Mouse (Mus musculus) embryo, embryonic 9.5 days (tissue): Measurements from ENCODE around the gene Mmgt2.
"Not testable (repeated sequence)": the region's sequence is repeated elsewhere in the genome, so short reads cannot be mapped to it uniquely, and the experiment has no call there.

ENCODE experiments used
- DNase-seq: peaks from one replicate; pipeline ENCODE4 v3.0.0-alpha.2; 2017; ENCODE audit errors: extremely low spot score

Gene Mmgt2

GRCm38 (mm10) chr11:62645732-62646494 is 2.6 kb upstream of the Mmgt2 start:
- DNase-seq, result no peak

GRCm38 (mm10) chr11:62646495-62646843 is 2.0 kb upstream of the Mmgt2 start:
- DNase-seq, result no peak

- DNase-seq, result no peak
These were observed 1.4 kb upstream of the Mmgt2 start for GRCm38 (mm10) chr11:62646958-62647515.

GRCm38 (mm10) chr11:62647661-62648590 is 538 bp upstream of the Mmgt2 start, which contains the start of gene Lrrc75a:
Gene Lrrc75a, minus strand, starts transcription at chr11:62648523.
- peak; percentile 60 for DNase-seq

GRCm38 (mm10) chr11:62649803-62650202 is 1.3 kb downstream of the Mmgt2 start:
- not testable (repeated sequence) for DNase-seq

GRCm38 (mm10) chr11:62651563-62651962 is 3.1 kb downstream of the Mmgt2 start:
- no peak for DNase-seq

- DNase-seq, result no peak
These were observed 3.6 kb downstream of the Mmgt2 start for GRCm38 (mm10) chr11:62652080-62652479.

- DNase-seq, result no peak
These were observed 12.4 kb downstream of the Mmgt2 start for GRCm38 (mm10) chr11:62660885-62661284.

GRCm38 (mm10) chr11:62664250-62664649 is 15.8 kb downstream of the Mmgt2 start:
- no peak for DNase-seq

GRCm38 (mm10) chr11:62668986-62669385 is 20.5 kb downstream of the Mmgt2 start:
- DNase-seq, result no peak

- no peak for DNase-seq
These were observed 21.0 kb downstream of the Mmgt2 start for GRCm38 (mm10) chr11:62669471-62669870.

- no peak for DNase-seq
These were observed 21.5 kb downstream of the Mmgt2 start for GRCm38 (mm10) chr11:62670006-62670405.

- peak; percentile 77 for DNase-seq
These were observed 27.2 kb downstream of the Mmgt2 start for GRCm38 (mm10) chr11:62675480-62676289.

- no peak for DNase-seq
These were observed 27.8 kb downstream of the Mmgt2 start for GRCm38 (mm10) chr11:62676290-62676596.

- DNase-seq, result no peak
These were observed 30.4 kb downstream of the Mmgt2 start for GRCm38 (mm10) chr11:62678778-62679354.

- DNase-seq, result no peak
These were observed 31.5 kb downstream of the Mmgt2 start for GRCm38 (mm10) chr11:62679954-62680353.

GRCm38 (mm10) chr11:62691592-62691991 is 43.1 kb downstream of the Mmgt2 start:
- no peak for DNase-seq

- DNase-seq, result peak; percentile 74
These were observed 45.1 kb downstream of the Mmgt2 start for GRCm38 (mm10) chr11:62693299-62694184.

- DNase-seq, result no peak
These were observed 46.7 kb downstream of the Mmgt2 start for GRCm38 (mm10) chr11:62695126-62695525.

- DNase-seq, result no peak
These were observed 51.3 kb downstream of the Mmgt2 start for GRCm38 (mm10) chr11:62699749-62700148.
